Mouse (Mus musculus) bone marrow, adult 2 months (tissue): ENCODE measurements at regions not wholly inside any gene's neighbourhood (a gene's known extent, or its start where the extent isn't known, plus 50 kb on each side); places are given as distances from the start of the nearest gene placed in this dataset.

Experiments
- CTCF ChIP-seq: fragments of 200-500 bp; IDR thresholded peaks from 2 replicates; pipeline ENCODE4 v1.5.1; 2011; ENCODE audit warnings: low read length, control low read depth; ENCODE audit not compliant: control insufficient read depth, insufficient read depth
- POLR2A ChIP-seq: fragments of 200-500 bp; IDR thresholded peaks from 2 replicates; pipeline ENCODE4 v1.6.1; 2011; ENCODE audit warnings: low read depth, mild to moderate bottlenecking, control low read depth, low read length, borderline replicate concordance; ENCODE audit not compliant: control insufficient read depth

DNA sequence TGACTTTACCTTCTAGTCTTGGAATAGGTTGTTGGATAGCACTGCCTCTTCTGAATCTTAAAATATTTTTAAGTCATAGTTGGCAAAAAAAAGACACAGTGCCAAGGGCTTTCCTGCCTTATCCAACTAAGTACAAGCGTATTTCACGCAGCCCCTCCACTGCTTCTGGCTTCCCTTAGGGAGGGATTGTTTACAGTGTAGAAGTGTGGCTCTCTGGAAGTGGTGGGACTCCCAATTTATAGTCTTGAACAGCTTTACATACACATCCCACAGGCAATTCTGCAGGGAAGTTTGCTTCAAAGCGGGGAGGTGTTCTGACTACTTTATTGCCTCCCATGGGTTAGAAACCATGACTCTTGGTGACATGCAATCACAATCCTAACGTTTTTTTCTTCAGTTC is 310.9 kb upstream of the Ift57 start:
- TF ChIP-seq CTCF (no peak), POLR2A (no peak)
